Mouse (Mus musculus): ENCODE measurements around the gene Gm9639. TPM values are rescaled to one million over a fixed set of nuclear protein-coding genes. Genes with fewer than 3 reads are reported as not detected.
A peak's percentile ranks its signal among the peaks of the same experiment; 100 is the strongest.

The Gm9639 gene
- not detected in 2 replicates for polyA plus RNA-seq (2014; fragmentation: Nextera tagmentation; extraction: Ambion mirVana)

GRCm38 (mm10) chr10:77794976-77795375, at the start of gene Gm9639:
Gene Gm9639, minus strand, starts transcription at chr10:77795076.
- no peak within 1 kb of the TSS for H3K4me2 ChIP-seq
- ATAC-seq (ENCODE audit: low FRiP score) = no peak
- H3K36me3 ChIP-seq (ENCODE audit: control insufficient read depth, insufficient read depth, low read length) = no peaks in the 10 kb centered on the region
- H3K27me3 ChIP-seq (ENCODE audit: control insufficient read depth, insufficient read depth, low read length) = no peaks in the 10 kb centered on the region
- peak; percentile 51 for DNase-seq (ENCODE audit: low spot score, missing footprints)
- 64% methylated on average over 2 of the region's 2 CpGs for WGBS
- H3K4me1 ChIP-seq (ENCODE audit: control insufficient read depth, insufficient read depth, low read length) = peaks cover 2% of the 10 kb centered on the region; the same call in 1 of the 2 replicates
- no peaks in the 10 kb centered on the region for H3K9me3 ChIP-seq (ENCODE audit: control insufficient read depth, low read length)
- no peak within 1 kb of the TSS for H3K27ac ChIP-seq (ENCODE audit: low read depth, low read length)
- no peak within 1 kb of the TSS for H3K4me3 ChIP-seq (ENCODE audit: low read depth, low read length)
- no peak within 1 kb of the TSS for H3K9ac ChIP-seq (ENCODE audit: low read length)

- Histone ChIP-seq H3K27me3 (ENCODE audit: control insufficient read depth, insufficient read depth, low read length) (no peaks in the 10 kb centered on the region), H3K9ac (ENCODE audit: low read length) (no peak overlapping the region), H3K4me2 (no peak overlapping the region), H3K27ac (ENCODE audit: low read depth, low read length) (no peak overlapping the region), H3K36me3 (ENCODE audit: control insufficient read depth, insufficient read depth, low read length) (no peaks in the 10 kb centered on the region), H3K9me3 (ENCODE audit: control insufficient read depth, low read length) (peaks cover under 1% of the 10 kb centered on the region; the same call in 1 of the 2 replicates), H3K4me1 (ENCODE audit: control insufficient read depth, insufficient read depth, low read length) (no peaks in the 10 kb centered on the region), H3K4me3 (ENCODE audit: low read depth, low read length) (no peak overlapping the region)
- 80% methylated on average over 6 of the region's 6 CpGs for WGBS
- ATAC-seq (ENCODE audit: low FRiP score) (no peak), DNase-seq (ENCODE audit: low spot score, missing footprints) (no peak)
Observed at GRCm38 (mm10) chr10:77839006-77839405, 44.1 kb upstream of the Gm9639 start.

- no peaks in the 10 kb centered on the region for H3K9me3 ChIP-seq (ENCODE audit: control insufficient read depth, low read length)
- DNase-seq (ENCODE audit: low spot score, missing footprints) = no peak
- WGBS = 71% methylated on average over 9 of the region's 9 CpGs
- H3K36me3 ChIP-seq (ENCODE audit: control insufficient read depth, insufficient read depth, low read length) = no peaks in the 10 kb centered on the region
- H3K27me3 ChIP-seq (ENCODE audit: control insufficient read depth, insufficient read depth, low read length) = no peaks in the 10 kb centered on the region
- H3K4me1 ChIP-seq (ENCODE audit: control insufficient read depth, insufficient read depth, low read length) = no peaks in the 10 kb centered on the region
- H3K4me2 ChIP-seq = no peak within 1 kb of the TSS
- H3K9ac ChIP-seq (ENCODE audit: low read length) = no peak within 1 kb of the TSS
- H3K27ac ChIP-seq (ENCODE audit: low read depth, low read length) = no peak within 1 kb of the TSS
- H3K4me3 ChIP-seq (ENCODE audit: low read depth, low read length) = no peak within 1 kb of the TSS
- ATAC-seq (ENCODE audit: low FRiP score) = no peak
Observed at GRCm38 (mm10) chr10:77835647-77836046, 40.8 kb upstream of the Gm9639 start, which contains the start of gene Krtap10-10. Gene Krtap10-10, plus strand, starts transcription at chr10:77835947.

- Histone ChIP-seq H3K9ac (ENCODE audit: low read length) (no peak within 1 kb of the TSS), H3K4me3 (ENCODE audit: low read depth, low read length) (no peak within 1 kb of the TSS), H3K27me3 (ENCODE audit: control insufficient read depth, insufficient read depth, low read length) (no peaks in the 10 kb centered on the region), H3K36me3 (ENCODE audit: control insufficient read depth, insufficient read depth, low read length) (no peaks in the 10 kb centered on the region), H3K4me1 (ENCODE audit: control insufficient read depth, insufficient read depth, low read length) (no peaks in the 10 kb centered on the region), H3K27ac (ENCODE audit: low read depth, low read length) (no peak within 1 kb of the TSS), H3K4me2 (no peak within 1 kb of the TSS), H3K9me3 (ENCODE audit: control insufficient read depth, low read length) (no peaks in the 10 kb centered on the region)
- no peak for DNase-seq (ENCODE audit: low spot score, missing footprints)
- WGBS = 80% methylated on average over 6 of the region's 6 CpGs
- no peak for ATAC-seq (ENCODE audit: low FRiP score)
Observed at GRCm38 (mm10) chr10:77826951-77827350, 32.1 kb upstream of the Gm9639 start, which contains the start of gene Krtap10-4. Gene Krtap10-4, minus strand, starts transcription at chr10:77827095.

GRCm38 (mm10) chr10:77819203-77819602, 24.3 kb upstream of the Gm9639 start:
- ATAC-seq (ENCODE audit: low FRiP score) = no peak
- peak; percentile 66 for DNase-seq (ENCODE audit: low spot score, missing footprints)
- no peak overlapping the region for H3K9ac ChIP-seq (ENCODE audit: low read length)
- 32% methylated on average over 4 of the region's 4 CpGs for WGBS
- no peaks in the 10 kb centered on the region for H3K9me3 ChIP-seq (ENCODE audit: control insufficient read depth, low read length)
- H3K27me3 ChIP-seq (ENCODE audit: control insufficient read depth, insufficient read depth, low read length) = no peaks in the 10 kb centered on the region
- no peaks in the 10 kb centered on the region for H3K4me1 ChIP-seq (ENCODE audit: control insufficient read depth, insufficient read depth, low read length)
- H3K4me2 ChIP-seq = no peak overlapping the region
- H3K36me3 ChIP-seq (ENCODE audit: control insufficient read depth, insufficient read depth, low read length) = no peaks in the 10 kb centered on the region
- H3K27ac ChIP-seq (ENCODE audit: low read depth, low read length) = no peak overlapping the region
- no peak overlapping the region for H3K4me3 ChIP-seq (ENCODE audit: low read depth, low read length)

- Histone ChIP-seq H3K4me2 (no peak overlapping the region), H3K9ac (ENCODE audit: low read length) (no peak overlapping the region), H3K27ac (ENCODE audit: low read depth, low read length) (no peak overlapping the region), H3K4me1 (ENCODE audit: control insufficient read depth, insufficient read depth, low read length) (no peaks in the 10 kb centered on the region), H3K4me3 (ENCODE audit: low read depth, low read length) (no peak overlapping the region), H3K36me3 (ENCODE audit: control insufficient read depth, insufficient read depth, low read length) (no peaks in the 10 kb centered on the region), H3K9me3 (ENCODE audit: control insufficient read depth, low read length) (no peaks in the 10 kb centered on the region), H3K27me3 (ENCODE audit: control insufficient read depth, insufficient read depth, low read length) (no peaks in the 10 kb centered on the region)
- WGBS = 94% methylated on average over 4 of the region's 4 CpGs
- DNase-seq (ENCODE audit: low spot score, missing footprints) (no peak), ATAC-seq (ENCODE audit: low FRiP score) (no peak)
Observed at GRCm38 (mm10) chr10:77818523-77818922, 23.6 kb upstream of the Gm9639 start.

- no peak overlapping the region for H3K27ac ChIP-seq (ENCODE audit: low read depth, low read length)
- H3K9ac ChIP-seq (ENCODE audit: low read length) = no peak overlapping the region
- DNase-seq (ENCODE audit: low spot score, missing footprints) = peak; percentile 90
- no peak for ATAC-seq (ENCODE audit: low FRiP score)
- no peaks in the 10 kb centered on the region for H3K4me1 ChIP-seq (ENCODE audit: control insufficient read depth, insufficient read depth, low read length)
- H3K4me2 ChIP-seq = no peak overlapping the region
- no peaks in the 10 kb centered on the region for H3K36me3 ChIP-seq (ENCODE audit: control insufficient read depth, insufficient read depth, low read length)
- WGBS = 33% methylated on average over 5 of the region's 5 CpGs
- H3K27me3 ChIP-seq (ENCODE audit: control insufficient read depth, insufficient read depth, low read length) = no peaks in the 10 kb centered on the region
- no peak overlapping the region for H3K4me3 ChIP-seq (ENCODE audit: low read depth, low read length)
- no peaks in the 10 kb centered on the region for H3K9me3 ChIP-seq (ENCODE audit: control insufficient read depth, low read length)
Observed at GRCm38 (mm10) chr10:77815514-77815913, 20.6 kb upstream of the Gm9639 start.

GRCm38 (mm10) chr10:77814382-77814781, 19.5 kb upstream of the Gm9639 start, which contains the start of gene Gm2696:
Gene Gm2696, plus strand, starts transcription at chr10:77814682.
- Histone ChIP-seq H3K9ac (ENCODE audit: low read length) (no peak within 1 kb of the TSS), H3K9me3 (ENCODE audit: control insufficient read depth, low read length) (no peaks in the 10 kb centered on the region), H3K4me2 (no peak within 1 kb of the TSS), H3K27ac (ENCODE audit: low read depth, low read length) (no peak within 1 kb of the TSS), H3K4me3 (ENCODE audit: low read depth, low read length) (no peak within 1 kb of the TSS), H3K27me3 (ENCODE audit: control insufficient read depth, insufficient read depth, low read length) (no peaks in the 10 kb centered on the region), H3K4me1 (ENCODE audit: control insufficient read depth, insufficient read depth, low read length) (no peaks in the 10 kb centered on the region), H3K36me3 (ENCODE audit: control insufficient read depth, insufficient read depth, low read length) (no peaks in the 10 kb centered on the region)
- no peak for ATAC-seq (ENCODE audit: low FRiP score)
- WGBS = 65% methylated on average over 4 of the region's 4 CpGs
- peak; percentile 75 for DNase-seq (ENCODE audit: low spot score, missing footprints)

GRCm38 (mm10) chr10:77811743-77812142, 16.9 kb upstream of the Gm9639 start, which contains the start of gene Gm9507:
Gene Gm9507, minus strand, starts transcription at chr10:77811843.
- Histone ChIP-seq H3K27ac (ENCODE audit: low read depth, low read length) (no peak within 1 kb of the TSS), H3K4me2 (no peak within 1 kb of the TSS), H3K36me3 (ENCODE audit: control insufficient read depth, insufficient read depth, low read length) (no peaks in the 10 kb centered on the region), H3K9me3 (ENCODE audit: control insufficient read depth, low read length) (no peaks in the 10 kb centered on the region), H3K4me1 (ENCODE audit: control insufficient read depth, insufficient read depth, low read length) (no peaks in the 10 kb centered on the region), H3K4me3 (ENCODE audit: low read depth, low read length) (no peak within 1 kb of the TSS), H3K9ac (ENCODE audit: low read length) (no peak within 1 kb of the TSS), H3K27me3 (ENCODE audit: control insufficient read depth, insufficient read depth, low read length) (no peaks in the 10 kb centered on the region)
- ATAC-seq (ENCODE audit: low FRiP score) (no peak), DNase-seq (ENCODE audit: low spot score, missing footprints) (peak; percentile 37)
- WGBS = 58% methylated on average over 5 of the region's 5 CpGs

All from midbrain, embryonic 11.5 days (tissue).